Mouse (Mus musculus) Muller cell, postnatal 12 days (primary cell): ENCODE data around the gene Kncn.

Experiments used
- DNase-seq: peaks from one replicate; pipeline ENCODE4 v3.0.0-alpha.2; 2015; ENCODE audit errors: inconsistent ontology term

The Kncn gene

GRCm38 (mm10) chr4:115884022-115884421 lies at the start of gene Kncn:
TSS of gene Kncn (plus strand) at chr4:115884400.
- DNase-seq: no peak

- DNase-seq: no peak
These were observed 48.6 kb upstream of the Kncn start for GRCm38 (mm10) chr4:115835576-115835975.

- no peak for DNase-seq
These were observed 46.0 kb upstream of the Kncn start for GRCm38 (mm10) chr4:115838196-115838595.

- peak; percentile 94 for DNase-seq
These were observed 45.2 kb upstream of the Kncn start, which contains the start of gene Mknk1 for GRCm38 (mm10) chr4:115838696-115839641. TSS of gene Mknk1 (plus strand) at chr4:115839198.

- DNase-seq: no peak
These were observed 44.2 kb upstream of the Kncn start for GRCm38 (mm10) chr4:115839956-115840355.

GRCm38 (mm10) chr4:115840842-115841241 lies 43.4 kb upstream of the Kncn start:
- DNase-seq: no peak

GRCm38 (mm10) chr4:115846656-115847055 lies 37.5 kb upstream of the Kncn start:
- peak; percentile 20 for DNase-seq

- DNase-seq: no peak
These were observed 36.8 kb upstream of the Kncn start for GRCm38 (mm10) chr4:115847377-115847776.

- DNase-seq: no peak
These were observed 36.1 kb upstream of the Kncn start for GRCm38 (mm10) chr4:115848083-115848482.

- no peak for DNase-seq
These were observed 35.1 kb upstream of the Kncn start for GRCm38 (mm10) chr4:115848990-115849677.

GRCm38 (mm10) chr4:115850111-115850510 lies 34.1 kb upstream of the Kncn start:
- no peak for DNase-seq

- no peak for DNase-seq
These were observed 33.6 kb upstream of the Kncn start for GRCm38 (mm10) chr4:115850631-115851030.

- DNase-seq: no peak
These were observed 32.6 kb upstream of the Kncn start for GRCm38 (mm10) chr4:115851569-115851968.

- no peak for DNase-seq
These were observed 29.1 kb upstream of the Kncn start for GRCm38 (mm10) chr4:115855100-115855499.

- DNase-seq: no peak
These were observed 28.6 kb upstream of the Kncn start for GRCm38 (mm10) chr4:115855609-115856008.

GRCm38 (mm10) chr4:115856282-115856681 lies 27.9 kb upstream of the Kncn start:
- DNase-seq: no peak

GRCm38 (mm10) chr4:115857293-115857883 lies 26.8 kb upstream of the Kncn start:
- no peak for DNase-seq

GRCm38 (mm10) chr4:115863352-115863751 lies 20.8 kb upstream of the Kncn start:
- no peak for DNase-seq

GRCm38 (mm10) chr4:115863880-115864279 lies 20.3 kb upstream of the Kncn start:
- no peak for DNase-seq

GRCm38 (mm10) chr4:115869512-115870210 lies 14.5 kb upstream of the Kncn start:
- DNase-seq: peak; percentile 4

GRCm38 (mm10) chr4:115873231-115873630 lies 11.0 kb upstream of the Kncn start:
- DNase-seq: no peak

- no peak for DNase-seq
These were observed 6.0 kb upstream of the Kncn start for GRCm38 (mm10) chr4:115878216-115878678.
